Mouse (Mus musculus): ENCODE data around the gene Phyhipl. TPM values are rescaled to one million over a fixed set of nuclear protein-coding genes. Genes with fewer than 3 reads are reported as not detected.

Phyhipl gene
- total and polyA plus RNA-seq, 3 experiments: not detected

GRCm38 (mm10) chr10:70643131-70643530 is 12.6 kb downstream of the Phyhipl start:
- H3K4me2 ChIP-seq (ENCODE audit: insufficient read depth, low read depth, poor library complexity, severe bottlenecking): no peak overlapping the region
- no peaks in the 10 kb centered on the region for H3K36me3 ChIP-seq (replicated peaks in 1 of 2; ENCODE audit: control insufficient read depth in 1 of 2, insufficient read depth in 1 of 2, low read length in 1 of 2)
- TF ChIP-seq MEF2A (IDR thresholded peaks at IDR 0.05; ENCODE audit: borderline replicate concordance, low read depth, low read length) (no peak), MAZ (IDR thresholded peaks at IDR 0.05; ENCODE audit: low read depth, low read length) (no peak), ZC3H11A (IDR thresholded peaks at IDR 0.05; ENCODE audit: low read depth, low read length) (no peak), HCFC1 (IDR thresholded peaks at IDR 0.05; ENCODE audit: low read depth, low read length) (no peak), ELF1 (IDR thresholded peaks at IDR 0.05; ENCODE audit: low read depth, low read length) (no peak), NRF1 (IDR thresholded peaks at IDR 0.05; ENCODE audit: low read depth, low read length) (no peak), NELFE (IDR thresholded peaks at IDR 0.05; ENCODE audit: low read depth, low read length) (no peak), POLR2A (IDR thresholded peaks at IDR 0.05; ENCODE audit: low read depth, low read length) (no peak), ZMIZ1 (IDR thresholded peaks at IDR 0.05; ENCODE audit: low read depth, low read length) (no peak), ZNF384 (IDR thresholded peaks at IDR 0.05; ENCODE audit: low read depth, low read length) (no peak), RCOR1 (conservative IDR thresholded peaks at IDR 0.05; ENCODE audit: low read depth, low read length) (no peak), PAX5 (IDR thresholded peaks at IDR 0.05; ENCODE audit: low read length) (no peak), POLR2AphosphoS2 (IDR thresholded peaks at IDR 0.05; ENCODE audit: low read depth, low read length) (no peak)
- H3K9me3 ChIP-seq (replicated peaks; ENCODE audit: low read length): peaks cover 58% of the 10 kb centered on the region
- H3K9ac ChIP-seq (ENCODE audit: insufficient read depth, low read depth): no peak overlapping the region
- no peak overlapping the region for H3K4me3 ChIP-seq (replicated peaks in 1 of 3; ENCODE audit: low read depth in 2 of 3, low read length in 2 of 3, poor library complexity in 1 of 3)
- in situ Hi-C loops (cut with MboI; ENCODE audit: low pct_ligation_motif_present, low pct_unique_long_range_greater_than_20kb, low sequenced_read_pairs) (no loop called here), dilution Hi-C loops (cut with MboI; ENCODE audit: extremely low pct_ligation_motif_present, extremely low pct_unique_long_range_greater_than_20kb, low sequenced_read_pairs) (no loop called here)
- H3K27ac ChIP-seq (ENCODE audit: insufficient read depth, low read depth): no peak overlapping the region
- no peaks in the 10 kb centered on the region for H3K27me3 ChIP-seq (replicated peaks)
- no peaks in the 10 kb centered on the region for H3K4me1 ChIP-seq (ENCODE audit: control insufficient read depth in 1 of 2, insufficient read depth in 2 of 2)
- no peak for DNase-seq (ENCODE audit: extremely low read depth)
- H3K79me2 ChIP-seq (replicated peaks; ENCODE audit: control insufficient read depth, extremely low read depth, insufficient read depth, poor library complexity, severe bottlenecking): no peaks in the 10 kb centered on the region

- no peaks in the 10 kb centered on the region for H3K79me2 ChIP-seq (replicated peaks; ENCODE audit: control insufficient read depth, extremely low read depth, insufficient read depth, poor library complexity, severe bottlenecking)
- dilution Hi-C loops (cut with MboI; ENCODE audit: extremely low pct_ligation_motif_present, extremely low pct_unique_long_range_greater_than_20kb, low sequenced_read_pairs): no loop called here
Measured at GRCm38 (mm10) chr10:70640896-70641596, 14.7 kb downstream of the Phyhipl start.

More at GRCm38 (mm10) chr10:70640896-70641596, 14.7 kb downstream of the Phyhipl start:
- Histone ChIP-seq H3K36me3 (replicated peaks in 1 of 2; ENCODE audit: control insufficient read depth in 1 of 2, insufficient read depth in 1 of 2, low read length in 1 of 2) (no peaks in the 10 kb centered on the region), H3K27me3 (replicated peaks) (no peaks in the 10 kb centered on the region), H3K4me3 (replicated peaks in 1 of 3; ENCODE audit: low read depth in 2 of 3, low read length in 2 of 3, poor library complexity in 1 of 3) (no peak overlapping the region), H3K9me3 (replicated peaks; ENCODE audit: low read length) (peaks cover 72% of the 10 kb centered on the region), H3K9ac (ENCODE audit: insufficient read depth, low read depth) (no peak overlapping the region), H3K27ac (ENCODE audit: insufficient read depth, low read depth) (no peak overlapping the region), H3K4me2 (ENCODE audit: insufficient read depth, low read depth, poor library complexity, severe bottlenecking) (no peak overlapping the region), H3K4me1 (ENCODE audit: control insufficient read depth in 1 of 2, insufficient read depth in 2 of 2) (no peaks in the 10 kb centered on the region)
- in situ Hi-C loops (cut with MboI; ENCODE audit: low pct_ligation_motif_present, low pct_unique_long_range_greater_than_20kb, low sequenced_read_pairs): no loop called here
- TF ChIP-seq IRF4 (IDR thresholded peaks at IDR 0.05; ENCODE audit: low read depth, low read length) (no peak), MAX (IDR thresholded peaks at IDR 0.05; ENCODE audit: low read length) (no peak), TCF12 (IDR thresholded peaks at IDR 0.05; ENCODE audit: low read depth, low read length) (no peak), ELF1 (IDR thresholded peaks at IDR 0.05; ENCODE audit: low read depth, low read length) (no peak), JUND (conservative IDR thresholded peaks at IDR 0.05; ENCODE audit: low read depth, low read length) (no peak), BHLHE40 (IDR thresholded peaks at IDR 0.05; ENCODE audit: low read depth, low read length) (no peak)
- no peak for DNase-seq (ENCODE audit: extremely low read depth)

Data from CH12.LX (cell line).